Mouse (Mus musculus) cerebellum, adult 2 months (tissue): ENCODE measurements at regions not wholly inside any gene's neighbourhood (a gene's known extent, or its start where the extent isn't known, plus 50 kb on each side); places are given as distances from the start of the nearest gene placed in this dataset.

Source experiments
- CTCF ChIP-seq: fragments of 200-500 bp; IDR thresholded peaks from 2 replicates; pipeline ENCODE4 v1.5.1; 2011; ENCODE audit warnings: low read depth, mild to moderate bottlenecking, control low read depth, low read length, moderate library complexity, borderline replicate concordance; ENCODE audit not compliant: insufficient read depth
- POLR2A ChIP-seq: fragments of 200-500 bp; IDR thresholded peaks from 2 replicates; pipeline ENCODE4 v1.6.1; 2011; ENCODE audit warnings: low read length, control low read depth, borderline replicate concordance; ENCODE audit not compliant: insufficient read depth

GRCm38 (mm10) chr12:118530514-118530913 is 229.3 kb upstream of the Sp4 start:
- no peak for TF ChIP-seq CTCF
- no peak for TF ChIP-seq POLR2A
